Mouse (Mus musculus) ES-Bruce4 (cell line): ENCODE results near the gene Tmed10. TPM values are rescaled to one million over a fixed set of nuclear protein-coding genes. Genes with fewer than 3 reads are reported as not detected.

Source experiments
- H3K27ac ChIP-seq: 2 replicates; pipeline ENCODE4 v1.5.1; 2012; ENCODE audit warnings: low read length, inconsistent platforms; ENCODE audit not compliant: insufficient read depth
- H3K27me3 ChIP-seq: 2 replicates; pipeline ENCODE4 v1.6.1; 2012; ENCODE audit warnings: mild to moderate bottlenecking, low read length, inconsistent platforms; ENCODE audit not compliant: control insufficient read depth, poor library complexity, insufficient read depth, severe bottlenecking
- H3K36me3 ChIP-seq: 2 replicates; pipeline ENCODE4 v1.6.1; 2012; ENCODE audit warnings: inconsistent platforms, mild to moderate bottlenecking, low read length, moderate library complexity; ENCODE audit not compliant: control insufficient read depth, poor library complexity, insufficient read depth, severe bottlenecking
- H3K4me1 ChIP-seq: one replicate; pipeline ENCODE4 v1.8.1; 2011; ENCODE audit warnings: low read length; ENCODE audit not compliant: control insufficient read depth, insufficient read depth
- H3K4me3 ChIP-seq: 2 replicates; pipeline ENCODE4 v1.5.1; 2011; ENCODE audit warnings: low read depth, mild to moderate bottlenecking, low read length
- H3K9ac ChIP-seq: 2 replicates; pipeline ENCODE4 v1.6.1; 2012; ENCODE audit warnings: low read depth, mild to moderate bottlenecking, inconsistent platforms; ENCODE audit not compliant: poor library complexity, severe bottlenecking
- H3K9me3 ChIP-seq: replicated peaks from 2 replicates; pipeline ENCODE4 v1.6.1; 2012; ENCODE audit warnings: mild to moderate bottlenecking, low read length, inconsistent platforms; ENCODE audit not compliant: control insufficient read depth, poor library complexity, insufficient read depth, severe bottlenecking
- CTCF ChIP-seq: IDR thresholded peaks from one replicate; pipeline ENCODE4 v1.8.1; 2011; ENCODE audit warnings: low read depth, low read length
- EP300 ChIP-seq: IDR thresholded peaks from 2 replicates; pipeline ENCODE4 v1.6.1; 2011; ENCODE audit warnings: low read depth, low read length; ENCODE audit not compliant: insufficient read depth
- POLR2A ChIP-seq: IDR thresholded peaks from one replicate; pipeline ENCODE4 v1.8.1; 2011; ENCODE audit warnings: low read length; ENCODE audit not compliant: insufficient read depth
- polyA plus RNA-seq: library from polyadenylated mRNA; stranded (reverse); fragments of >200 nt; gene quantifications from 2 replicates; pipeline ENCODE4 v1.2.4, GENCODE M21; 2011; ENCODE audit warnings: low read depth; ENCODE audit not compliant: missing spikeins, insufficient read depth, insufficient read length

Gene Tmed10
- polyA plus RNA-seq, 1 experiment, result 174 TPM

DNA sequence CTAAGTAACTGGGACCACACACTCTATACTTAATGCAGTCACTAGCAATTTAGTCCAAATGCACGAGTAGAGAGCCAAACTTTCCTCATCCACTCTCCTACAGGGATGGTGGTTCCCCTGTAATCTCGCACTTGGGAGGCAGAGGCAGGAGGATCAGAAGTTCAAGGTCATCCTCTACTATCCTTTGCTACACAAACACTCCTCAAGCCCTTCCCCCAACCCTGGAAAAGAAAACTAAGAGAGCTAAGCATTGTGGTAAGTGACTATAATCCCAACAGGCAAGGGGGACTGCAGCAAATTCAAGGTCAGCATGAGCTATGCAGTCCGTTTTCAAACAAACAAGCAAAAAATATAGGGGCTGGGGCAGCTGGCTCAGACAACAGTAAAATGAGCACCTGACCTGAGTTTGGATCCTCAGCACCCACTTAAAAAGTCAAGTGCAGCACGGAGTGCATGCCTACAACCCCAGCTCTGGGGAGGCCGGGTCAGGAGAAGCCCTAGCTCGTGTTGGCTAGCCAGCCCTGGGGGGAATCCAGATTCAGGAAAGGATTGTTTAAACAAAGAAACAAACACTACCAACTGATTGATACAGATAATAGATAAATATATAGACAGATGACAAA is 6.1 kb downstream of the Tmed10 start:
- Histone ChIP-seq H3K4me1 (peaks cover 6% of the 10 kb centered on the region), H3K27ac (no peak overlapping the region; the same call in 1 of the 2 replicates), H3K36me3 (no peaks in the 10 kb centered on the region), H3K9me3 (no peaks in the 10 kb centered on the region), H3K9ac (no peak overlapping the region), H3K27me3 (no peaks in the 10 kb centered on the region), H3K4me3 (no peak overlapping the region)
- TF ChIP-seq CTCF (no peak), POLR2A (no peak), EP300 (no peak)

DNA sequence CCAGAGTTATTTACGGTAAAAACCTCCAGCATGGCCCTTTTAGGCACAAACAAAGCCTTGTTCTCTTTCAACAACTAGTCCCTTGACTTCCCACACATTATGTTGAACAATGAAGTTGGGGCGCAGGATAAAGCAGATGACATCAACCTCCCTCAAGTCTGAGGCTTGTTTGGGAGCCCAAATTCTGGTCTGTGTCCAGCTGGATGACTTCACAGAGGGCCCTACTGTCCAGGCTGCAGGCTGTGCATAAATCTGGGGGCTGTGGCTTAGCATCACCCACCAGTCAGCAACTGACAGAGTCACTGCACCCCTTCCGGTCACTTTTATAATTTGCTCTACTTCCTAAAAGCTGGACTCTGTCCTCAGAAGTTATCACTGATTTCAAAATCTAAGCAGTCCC is 8.4 kb downstream of the Tmed10 start:
- Histone ChIP-seq H3K27me3 (no peaks in the 10 kb centered on the region), H3K4me1 (peaks cover 4% of the 10 kb centered on the region), H3K4me3 (no peak overlapping the region), H3K27ac (no peak overlapping the region), H3K9ac (no peak overlapping the region), H3K36me3 (no peaks in the 10 kb centered on the region), H3K9me3 (no peaks in the 10 kb centered on the region)
- no peak for TF ChIP-seq CTCF
- TF ChIP-seq POLR2A, result no peak
- TF ChIP-seq EP300, result no peak

DNA sequence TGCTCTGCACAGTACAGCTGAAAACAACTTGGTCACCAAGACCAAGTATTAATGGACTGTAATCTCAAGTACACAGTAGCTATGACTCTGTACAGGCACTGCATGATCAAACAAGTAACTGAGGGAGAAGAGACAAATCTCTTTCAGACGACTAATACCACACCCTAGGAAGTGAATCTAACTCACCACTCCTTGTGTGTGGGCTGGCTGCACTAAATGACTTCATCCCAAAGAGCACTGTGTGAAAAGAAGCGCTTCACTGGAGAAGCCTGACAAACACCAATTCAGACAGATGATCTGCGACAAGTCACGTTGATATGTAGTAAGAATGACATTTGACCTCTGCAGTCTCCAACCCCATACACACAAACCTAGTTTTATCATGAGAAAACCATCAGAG is 12.1 kb downstream of the Tmed10 start:
- no peaks in the 10 kb centered on the region for H3K36me3 ChIP-seq
- no peak for TF ChIP-seq EP300
- no peak for TF ChIP-seq CTCF
- no peak for TF ChIP-seq POLR2A
- H3K27ac ChIP-seq, result no peak overlapping the region
- H3K4me3 ChIP-seq, result no peak overlapping the region
- no peaks in the 10 kb centered on the region for H3K9me3 ChIP-seq
- H3K4me1 ChIP-seq, result peaks cover 2% of the 10 kb centered on the region
- no peaks in the 10 kb centered on the region for H3K27me3 ChIP-seq
- H3K9ac ChIP-seq, result no peak overlapping the region

DNA sequence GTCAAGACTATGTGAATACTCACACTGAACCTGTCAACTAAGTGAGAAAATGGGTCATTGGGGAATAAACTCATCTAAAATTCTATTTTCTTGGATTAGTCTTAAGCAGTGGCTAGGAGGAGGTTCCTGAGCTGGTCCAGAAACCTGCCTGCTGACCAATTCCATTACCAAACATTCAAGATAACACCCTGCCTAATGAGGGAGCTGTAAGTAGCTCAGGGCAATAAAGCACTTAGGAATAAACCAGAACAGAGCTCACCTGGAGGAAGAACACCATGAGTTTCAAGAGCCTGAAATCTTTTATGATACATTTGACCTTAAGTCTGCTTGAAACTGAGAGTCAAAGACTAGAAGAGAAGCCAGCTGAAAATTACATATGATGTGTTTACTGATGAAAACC is 13.1 kb downstream of the Tmed10 start:
- Histone ChIP-seq H3K4me1 (no peaks in the 10 kb centered on the region), H3K9ac (no peak overlapping the region), H3K36me3 (no peaks in the 10 kb centered on the region), H3K27ac (no peak overlapping the region), H3K4me3 (no peak overlapping the region), H3K27me3 (no peaks in the 10 kb centered on the region), H3K9me3 (no peaks in the 10 kb centered on the region)
- TF ChIP-seq CTCF, result no peak
- no peak for TF ChIP-seq POLR2A
- no peak for TF ChIP-seq EP300

DNA sequence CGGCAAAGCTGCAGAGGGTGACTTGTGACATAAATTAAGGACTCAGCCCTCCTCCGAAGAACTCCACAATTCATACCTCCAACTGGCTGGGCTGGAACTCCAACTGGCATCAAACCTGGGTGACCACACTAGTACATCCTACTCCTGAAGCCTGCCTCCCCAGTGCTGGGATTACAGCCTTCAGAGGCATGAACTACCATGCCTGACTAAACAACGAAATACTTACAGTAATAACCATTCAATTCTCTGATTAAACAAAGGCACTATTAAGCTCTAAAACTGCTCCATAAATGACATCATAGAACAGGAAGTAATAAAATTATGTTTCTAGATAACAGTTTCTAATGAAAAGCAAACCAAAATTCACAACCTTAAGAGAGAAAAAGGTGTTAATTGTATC is 13.5 kb downstream of the Tmed10 start:
- no peak overlapping the region for H3K27ac ChIP-seq
- no peaks in the 10 kb centered on the region for H3K9me3 ChIP-seq
- no peaks in the 10 kb centered on the region; the same call in 1 of the 2 replicates for H3K36me3 ChIP-seq
- TF ChIP-seq POLR2A (no peak), CTCF (no peak), EP300 (no peak)
- H3K4me3 ChIP-seq, result no peak overlapping the region
- H3K27me3 ChIP-seq, result no peaks in the 10 kb centered on the region
- no peaks in the 10 kb centered on the region for H3K4me1 ChIP-seq
- H3K9ac ChIP-seq, result no peak overlapping the region

DNA sequence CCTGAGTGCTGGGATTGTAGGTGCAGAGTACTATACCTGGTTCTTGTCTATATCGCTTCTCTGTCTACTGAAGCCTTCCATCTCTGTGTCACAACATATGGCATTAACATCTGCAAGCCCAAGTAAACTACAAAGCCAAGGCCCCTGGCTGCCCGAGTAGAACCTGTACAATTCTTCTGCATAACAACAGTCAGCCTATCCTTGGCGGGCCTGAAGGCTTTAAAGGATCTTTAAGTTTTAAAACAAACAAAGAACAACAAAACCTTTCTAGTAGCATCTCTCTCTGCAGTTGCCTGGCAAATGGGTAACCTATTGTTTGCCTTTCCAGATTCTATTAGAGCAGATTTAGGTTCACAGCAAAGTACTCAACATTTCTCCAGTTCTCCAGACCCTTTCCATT is 20.6 kb downstream of the Tmed10 start:
- Histone ChIP-seq H3K27ac (no peak overlapping the region), H3K9me3 (no peaks in the 10 kb centered on the region), H3K9ac (no peak overlapping the region), H3K4me1 (no peaks in the 10 kb centered on the region), H3K4me3 (no peak overlapping the region), H3K36me3 (peaks cover 20% of the 10 kb centered on the region), H3K27me3 (no peaks in the 10 kb centered on the region)
- no peak for TF ChIP-seq EP300
- no peak for TF ChIP-seq POLR2A
- no peak for TF ChIP-seq CTCF
